Mouse (Mus musculus) testis, adult 2 months (tissue): ENCODE results near the gene Ugt1a7c.

Experiments
- CTCF ChIP-seq: fragments of 200-500 bp; IDR thresholded peaks from 2 replicates; pipeline ENCODE4 v1.5.1; 2012; ENCODE audit warnings: low read depth, mild to moderate bottlenecking, inconsistent platforms, low read length, moderate library complexity; ENCODE audit not compliant: control insufficient read depth, insufficient read depth, insufficient replicate concordance
- POLR2A ChIP-seq: fragments of 200-500 bp; IDR thresholded peaks from 2 replicates; pipeline ENCODE4 v1.6.1; 2012; ENCODE audit warnings: low read depth, mild to moderate bottlenecking, inconsistent platforms, low read length, moderate library complexity; ENCODE audit not compliant: control insufficient read depth

- TF ChIP-seq CTCF (no peak), POLR2A (no peak)
Measured at GRCm38 (mm10) chr1:88213061-88213460, 118.2 kb downstream of the Ugt1a7c start.
